Mouse (Mus musculus) stomach, embryonic 16.5 days (tissue): ENCODE data around the gene D17H6S53E. TPM values are rescaled to one million over a fixed set of nuclear protein-coding genes. Genes with fewer than 3 reads are reported as not detected.

Experiments
- ATAC-seq: fragments of 200-750 bp; cut with Nextera tagmentation; 2 replicates; pipeline ENCODE4 v1.8.0; 2017; ENCODE audit warnings: moderate number of reproducible peaks, moderate TSS enrichment; ENCODE audit not compliant: insufficient read depth, low FRiP score
- H3K27ac ChIP-seq: fragments of 300-500 bp; sonication (generic); 2 replicates; pipeline ENCODE4 v1.5.1; 2014; ENCODE audit warnings: low read length
- H3K27me3 ChIP-seq: fragments of 300-500 bp; sonication (generic); 2 replicates; pipeline ENCODE4 v1.6.1; 2014; ENCODE audit warnings: low read length, control low read depth, mixed read lengths; ENCODE audit not compliant: control insufficient read depth, insufficient read depth
- H3K36me3 ChIP-seq: fragments of 300-500 bp; sonication (generic); 2 replicates; pipeline ENCODE4 v1.6.1; 2014; ENCODE audit warnings: low read length; ENCODE audit not compliant: control insufficient read depth, insufficient read depth
- H3K4me1 ChIP-seq: fragments of 300-500 bp; sonication (generic); 2 replicates; pipeline ENCODE4 v1.6.1; 2014; ENCODE audit warnings: low read length, control low read depth, mixed read lengths; ENCODE audit not compliant: control insufficient read depth, insufficient read depth
- H3K4me2 ChIP-seq: fragments of 300-500 bp; sonication (generic); 2 replicates; pipeline ENCODE4 v1.6.1; 2014; ENCODE audit warnings: low read depth, low read length, mixed read lengths
- H3K4me3 ChIP-seq: fragments of 300-500 bp; sonication (generic); replicated peaks from 2 replicates; pipeline ENCODE4 v1.5.1; 2014; ENCODE audit warnings: mild to moderate bottlenecking, low read length
- H3K9ac ChIP-seq: fragments of 300-500 bp; sonication (generic); 2 replicates; pipeline ENCODE4 v1.6.1; 2014; ENCODE audit warnings: low read length
- H3K9me3 ChIP-seq: fragments of 300-500 bp; sonication (generic); replicated peaks from 2 replicates; pipeline ENCODE4 v1.6.1; 2016; ENCODE audit warnings: low read length, control low read depth; ENCODE audit not compliant: control insufficient read depth
- WGBS: fragments of 180-500 bp; shearing (Covaris S2); extraction: QIAGEN DNeasy Blood & Tissue Kit; methylation state at CpG from one replicate; pipeline ENCODE4 v1.1.7; 2014; 5-methylcytosine and 5-hydroxymethylcytosine counted together
- polyA plus RNA-seq: library from polyadenylated mRNA; unstranded; fragments of >200 nt; fragmentation: Nextera tagmentation; extraction: Ambion mirVana; gene quantifications from 2 replicates; pipeline ENCODE4 v1.2.1, GENCODE M21; 2015

D17H6S53E gene
- polyA plus RNA-seq, 1 experiment from 2014 or later = 11.7 TPM

DNA sequence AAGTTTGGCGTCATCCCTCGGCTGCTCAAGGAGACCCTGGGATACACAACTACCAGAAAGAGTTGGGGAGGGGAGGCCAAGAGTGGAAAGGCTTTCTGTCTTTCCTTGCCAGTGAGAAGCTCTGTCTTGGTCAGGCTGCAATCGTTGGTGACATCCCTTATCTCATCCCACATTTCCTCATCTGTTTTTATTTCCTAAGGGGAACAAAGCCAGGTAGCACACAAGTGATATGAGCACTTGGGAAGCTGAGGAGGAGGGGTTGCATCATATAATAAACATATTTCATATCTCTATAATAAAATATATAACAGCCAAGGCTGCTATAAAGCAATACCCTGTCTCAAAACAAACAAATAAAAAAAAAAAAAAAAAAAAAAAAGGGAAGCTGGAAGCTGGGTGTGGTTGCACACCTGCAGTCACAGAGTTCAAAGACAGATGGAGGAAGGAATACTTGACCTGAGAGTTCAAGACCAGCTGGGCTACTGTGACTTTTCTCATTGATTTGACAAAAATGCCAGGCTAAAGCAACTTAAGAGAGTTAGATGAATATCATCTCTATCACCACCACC is 42.2 kb upstream of the D17H6S53E start:
- no peak for ATAC-seq

DNA sequence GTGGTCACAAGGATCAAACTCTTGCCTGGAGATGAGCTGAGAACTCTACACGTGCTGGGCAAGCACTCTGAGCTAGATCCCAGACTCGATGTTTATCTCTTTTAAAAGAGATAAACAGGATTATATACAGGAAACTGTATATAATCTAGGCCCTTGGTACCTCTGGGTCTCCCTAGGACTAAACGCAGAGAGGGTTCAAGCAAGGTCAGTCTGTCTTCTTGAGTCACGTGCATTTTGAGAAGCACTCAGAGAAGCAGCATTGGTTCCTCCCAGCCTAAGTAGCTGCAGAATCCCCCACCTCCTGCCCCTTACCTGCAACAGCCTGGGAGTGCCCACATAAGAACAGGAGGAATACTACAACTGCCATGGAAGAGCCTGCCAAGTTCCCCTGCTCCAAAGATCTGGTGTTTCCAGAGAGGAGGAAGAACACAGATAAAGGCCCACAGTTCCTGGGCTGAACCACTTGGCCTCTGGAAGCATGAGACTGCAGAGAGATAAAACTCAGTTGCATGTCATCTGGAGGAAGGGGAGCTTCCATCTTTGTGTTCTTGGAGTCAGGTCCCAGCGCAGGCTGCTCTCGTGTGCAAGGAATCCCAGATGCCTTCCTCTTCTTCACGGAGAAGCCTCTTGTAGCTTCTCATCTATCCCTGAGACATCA is 40.8 kb upstream of the D17H6S53E start, which contains the start of gene Ly6g6f:
Gene Ly6g6f, minus strand, starts transcription at position 403 of the 658 bp plus-strand sequence.
- no peaks in the 10 kb centered on the region for H3K27me3 ChIP-seq
- no peaks in the 10 kb centered on the region for H3K9me3 ChIP-seq
- ATAC-seq = no peak
- H3K4me1 ChIP-seq = peaks cover 4% of the 10 kb centered on the region
- H3K36me3 ChIP-seq = no peaks in the 10 kb centered on the region
- H3K27ac ChIP-seq = no peak within 1 kb of the TSS
- WGBS = 62% methylated on average over 7 of the region's 7 CpGs
- no peak within 1 kb of the TSS for H3K9ac ChIP-seq
- no peak within 1 kb of the TSS for H3K4me3 ChIP-seq
- no peak within 1 kb of the TSS for H3K4me2 ChIP-seq

More for the DNA sequence above, 42.2 kb upstream of the D17H6S53E start:
- H3K4me1 ChIP-seq = peaks cover 6% of the 10 kb centered on the region
- H3K9ac ChIP-seq = no peak overlapping the region
- no peak overlapping the region for H3K4me2 ChIP-seq
- no peak overlapping the region for H3K27ac ChIP-seq
- H3K4me3 ChIP-seq = no peak overlapping the region
- WGBS = 68% methylated on average over 3 of the region's 3 CpGs
- H3K9me3 ChIP-seq = no peaks in the 10 kb centered on the region
- H3K36me3 ChIP-seq = no peaks in the 10 kb centered on the region
- no peaks in the 10 kb centered on the region for H3K27me3 ChIP-seq

DNA sequence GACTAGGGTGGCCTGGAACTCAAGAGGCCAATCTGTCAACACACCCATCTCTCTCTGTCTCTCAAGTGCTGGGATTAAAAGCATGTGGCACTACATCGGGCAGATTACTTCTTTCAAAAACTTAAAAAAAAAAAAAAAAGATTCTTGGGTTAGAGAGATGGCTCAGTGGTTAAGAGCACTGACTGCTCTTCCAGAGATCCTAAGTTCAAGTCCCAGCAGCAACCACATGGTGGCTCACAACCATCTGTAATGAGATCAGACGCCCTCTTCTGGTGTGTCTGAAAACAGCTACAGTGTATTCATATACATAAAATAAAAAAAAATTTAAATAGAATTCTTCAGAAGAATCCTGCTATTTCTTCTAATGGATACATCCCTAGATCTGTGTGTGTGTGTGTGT is 38.0 kb upstream of the D17H6S53E start:
- H3K9me3 ChIP-seq = no peaks in the 10 kb centered on the region
- H3K9ac ChIP-seq = no peak overlapping the region
- peaks cover 12% of the 10 kb centered on the region; the same call in 1 of the 2 replicates for H3K36me3 ChIP-seq
- no peak overlapping the region for H3K4me3 ChIP-seq
- ATAC-seq = no peak
- H3K27ac ChIP-seq = no peak overlapping the region
- 59% methylated on average over 2 of the region's 2 CpGs for WGBS
- H3K27me3 ChIP-seq = no peaks in the 10 kb centered on the region
- no peak overlapping the region for H3K4me2 ChIP-seq
- H3K4me1 ChIP-seq = peaks cover 4% of the 10 kb centered on the region

DNA sequence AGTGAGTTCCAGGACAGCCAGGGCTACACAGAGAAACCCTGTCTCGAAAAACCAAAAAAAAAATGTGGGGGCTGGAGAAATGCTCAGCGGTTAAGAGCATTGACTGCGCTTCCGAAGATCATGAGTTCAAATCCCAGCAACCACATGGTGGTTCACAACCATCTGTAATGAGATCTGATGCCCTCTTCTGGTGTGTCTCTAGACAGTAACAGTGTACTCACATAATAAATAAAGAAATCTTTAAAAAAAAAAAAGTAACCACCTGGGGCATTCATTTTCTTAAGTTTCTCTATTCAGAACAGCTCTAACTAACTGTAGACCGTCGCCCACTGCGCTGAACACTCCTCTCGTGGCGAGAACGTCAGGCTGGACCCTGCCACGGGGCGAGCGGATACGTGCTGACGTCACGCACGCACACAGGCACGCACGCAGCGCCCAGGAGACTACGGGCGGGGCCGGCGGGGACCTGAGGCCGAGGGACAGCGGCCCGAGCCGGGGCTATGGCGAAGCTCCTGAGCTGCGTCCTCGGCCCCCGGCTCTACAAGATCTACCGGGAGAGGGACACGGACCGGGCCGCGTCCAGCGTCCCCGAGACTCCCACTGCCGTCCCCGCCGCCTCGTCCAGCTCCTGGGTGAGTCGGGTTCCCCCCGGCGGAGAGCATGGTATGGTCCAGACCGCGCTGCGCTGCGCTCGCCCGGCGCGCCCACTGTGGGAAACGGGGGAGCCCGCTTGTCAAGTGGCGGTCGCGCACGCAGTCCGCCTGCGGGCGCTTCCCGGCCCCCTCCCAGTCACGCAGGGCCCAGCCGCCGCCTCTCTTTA is 37.1 kb upstream of the D17H6S53E start, which contains the start of gene Abhd16a:
Gene Abhd16a, plus strand, starts transcription at position 439 of the 820 bp plus-strand sequence.
- Histone ChIP-seq H3K4me1 (peaks cover 4% of the 10 kb centered on the region), H3K27ac (peak within 1 kb of the TSS; percentile 97), H3K4me3 (peak within 1 kb of the TSS; percentile 67), H3K4me2 (peak within 1 kb of the TSS; percentile 75), H3K36me3 (peaks cover 12% of the 10 kb centered on the region; the same call in 1 of the 2 replicates), H3K9ac (peak within 1 kb of the TSS; percentile 93), H3K27me3 (no peaks in the 10 kb centered on the region), H3K9me3 (no peaks in the 10 kb centered on the region)
- ATAC-seq = peak; percentile 99
- 3% methylated on average over 62 of the region's 67 CpGs for WGBS

DNA sequence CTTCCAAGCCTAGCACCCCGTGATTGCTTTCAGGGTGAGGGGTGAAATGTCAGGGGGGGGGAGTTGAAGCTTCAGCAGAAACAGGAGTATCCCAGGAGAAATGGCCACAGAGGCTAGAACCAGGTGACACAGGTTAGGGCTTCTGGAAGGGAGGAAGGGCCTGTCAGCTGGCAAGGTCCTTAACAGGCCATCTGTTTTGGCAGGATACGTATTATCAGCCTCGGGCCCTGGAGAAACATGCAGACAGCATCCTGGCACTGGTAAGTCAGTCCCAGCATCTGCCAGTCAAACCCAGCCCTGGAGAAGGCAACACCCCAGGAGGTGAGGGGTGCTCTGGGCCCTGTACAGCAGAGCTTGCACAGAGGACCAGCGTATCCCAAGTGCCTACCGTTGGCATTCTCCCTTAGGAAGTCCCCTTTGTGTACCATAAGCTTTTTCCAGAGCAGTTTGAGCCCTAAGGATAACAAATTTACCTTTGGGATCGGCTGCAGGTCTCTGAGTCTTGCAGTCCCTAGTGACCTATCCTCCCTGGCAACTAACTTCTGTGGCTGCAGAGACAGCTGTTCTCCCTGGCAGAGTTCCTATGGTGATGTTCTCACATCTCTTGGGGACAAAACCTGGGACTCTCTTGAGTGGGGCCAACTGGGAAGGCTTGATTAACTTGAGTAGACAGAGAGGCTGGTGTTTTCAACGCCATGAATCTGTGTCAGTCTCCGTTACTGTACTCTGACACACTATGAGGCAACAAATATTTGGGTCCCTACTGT is 35.8 kb upstream of the D17H6S53E start:
- peak overlapping the region; percentile 67 for H3K4me3 ChIP-seq
- H3K9ac ChIP-seq = peak overlapping the region; percentile 93
- H3K27me3 ChIP-seq = no peaks in the 10 kb centered on the region
- H3K27ac ChIP-seq = peak overlapping the region; percentile 97; the same call in 1 of the 2 replicates
- no peak for ATAC-seq
- WGBS = 59% methylated on average over 8 of the region's 8 CpGs
- peaks cover 4% of the 10 kb centered on the region for H3K4me1 ChIP-seq
- H3K4me2 ChIP-seq = peak overlapping the region; percentile 75
- H3K36me3 ChIP-seq = peaks cover 12% of the 10 kb centered on the region; the same call in 1 of the 2 replicates
- no peaks in the 10 kb centered on the region for H3K9me3 ChIP-seq

DNA sequence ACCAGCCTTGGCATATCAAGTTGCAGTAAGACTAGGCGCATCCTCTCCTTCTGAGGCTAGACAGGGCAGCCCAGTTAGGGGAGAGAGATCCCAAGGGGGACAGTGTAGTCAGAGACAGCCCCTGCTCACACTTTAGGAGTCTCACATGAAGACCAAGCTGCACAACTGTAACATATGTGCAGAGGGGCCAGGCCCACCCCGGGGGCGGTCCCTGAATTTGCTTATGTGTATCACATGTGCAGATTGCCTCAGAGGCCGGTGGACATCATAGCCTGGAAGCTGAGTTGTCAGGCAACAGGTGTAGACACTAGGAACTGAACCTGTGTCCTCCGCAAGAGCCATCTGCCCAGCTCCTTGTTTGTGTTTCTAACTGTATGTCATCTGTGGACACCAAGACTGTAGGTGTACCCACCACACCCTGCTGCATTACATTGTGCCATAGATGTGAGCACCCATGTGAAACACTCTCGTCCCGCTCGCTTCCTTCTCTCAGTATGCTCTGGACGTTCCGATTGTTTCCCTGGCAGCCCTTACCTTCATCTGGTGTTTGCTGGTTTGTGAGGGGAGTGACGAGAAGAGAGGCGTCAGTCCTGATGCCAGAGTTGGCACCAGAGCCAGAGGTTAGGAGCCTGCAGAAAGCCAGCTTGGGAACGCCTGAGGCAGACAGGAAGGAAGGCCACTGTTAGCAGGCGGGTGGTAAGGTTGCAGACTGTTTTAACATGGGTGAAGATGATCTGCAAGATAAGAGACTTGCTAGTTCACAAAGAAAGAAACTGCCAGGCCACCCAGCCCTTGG is 33.6 kb upstream of the D17H6S53E start:
- WGBS = 90% methylated on average over 14 of the region's 14 CpGs
- H3K27ac ChIP-seq = no peak overlapping the region

DNA sequence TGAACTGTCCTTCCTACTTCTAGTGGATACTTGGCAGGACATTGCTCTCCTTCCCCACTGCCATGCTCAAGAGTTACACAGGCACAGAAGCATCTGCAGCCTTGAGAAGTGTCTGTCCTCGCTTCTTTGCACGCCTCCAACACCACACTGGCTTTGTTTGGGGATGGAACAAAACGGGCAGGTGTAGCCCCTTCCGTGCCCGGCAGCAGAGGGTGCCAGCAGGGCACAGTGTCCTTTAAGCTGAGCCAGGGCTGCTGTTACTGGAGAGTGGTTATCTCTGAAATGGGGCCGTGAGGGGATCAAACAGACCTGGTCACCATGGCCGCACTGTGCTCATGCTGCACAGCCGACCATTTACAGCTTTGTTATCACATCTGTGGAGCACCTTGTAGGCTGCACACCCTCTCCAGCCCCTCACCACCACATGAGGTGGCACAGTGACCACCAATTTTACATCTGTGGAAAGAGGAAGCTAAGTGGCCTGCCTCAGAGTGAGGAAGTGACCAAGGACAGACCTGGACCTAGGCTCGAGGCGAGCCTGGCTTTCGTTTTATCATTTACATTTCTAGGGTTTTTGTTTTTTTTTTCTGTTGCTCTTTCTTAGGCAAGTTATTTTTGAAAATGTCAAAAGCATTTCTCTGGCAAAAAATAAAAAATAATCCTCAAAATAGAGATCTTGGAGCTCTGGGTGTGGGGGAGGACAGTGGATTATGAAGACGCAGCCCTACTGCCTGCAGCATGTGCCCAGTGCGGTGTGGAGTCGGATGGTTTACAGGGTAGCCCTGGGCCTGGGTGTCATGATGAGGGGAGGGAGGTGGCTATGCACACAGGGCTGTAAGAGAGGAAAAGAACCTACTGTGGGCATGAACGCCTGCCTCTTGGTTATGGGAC is 31.5 kb upstream of the D17H6S53E start:
- ATAC-seq = no peak
- no peak overlapping the region for H3K4me2 ChIP-seq
- WGBS = 87% methylated on average over 15 of the region's 15 CpGs
- H3K4me1 ChIP-seq = peaks cover 4% of the 10 kb centered on the region
- peaks cover 23% of the 10 kb centered on the region; the same call in 1 of the 2 replicates for H3K36me3 ChIP-seq
- H3K9me3 ChIP-seq = no peaks in the 10 kb centered on the region
- H3K4me3 ChIP-seq = no peak overlapping the region
- no peaks in the 10 kb centered on the region for H3K27me3 ChIP-seq
- H3K9ac ChIP-seq = no peak overlapping the region
- no peak overlapping the region for H3K27ac ChIP-seq

More for the DNA sequence above, 33.6 kb upstream of the D17H6S53E start:
- no peak for ATAC-seq
- Histone ChIP-seq H3K27me3 (no peaks in the 10 kb centered on the region), H3K4me3 (no peak overlapping the region), H3K36me3 (peaks cover 19% of the 10 kb centered on the region; the same call in 1 of the 2 replicates), H3K9me3 (no peaks in the 10 kb centered on the region), H3K4me2 (no peak overlapping the region), H3K4me1 (peaks cover 4% of the 10 kb centered on the region), H3K9ac (no peak overlapping the region)
